Mouse (Mus musculus) cerebellum, adult 11 months (tissue): ENCODE measurements around the gene Coq3.

Experiments used
- DNase-seq: peaks from one replicate; pipeline ENCODE4 v3.0.0; 2022

Gene Coq3

GRCm38 (mm10) chr4:21879565-21880220, at the start of gene Coq3:
Coq3 (plus strand) TSS chr4:21879673.
- DNase-seq, result peak; percentile 74

GRCm38 (mm10) chr4:21832844-21833243, 46.6 kb upstream of the Coq3 start:
- no peak for DNase-seq

- DNase-seq, result peak; percentile 91
These were observed 31.8 kb upstream of the Coq3 start, which contains the start of gene Pnisr for GRCm38 (mm10) chr4:21847481-21848286. Pnisr (plus strand) TSS chr4:21847583.

GRCm38 (mm10) chr4:21848287-21848630, 31.2 kb upstream of the Coq3 start:
- DNase-seq, result peak; percentile 88

- no peak for DNase-seq
These were observed 22.0 kb upstream of the Coq3 start for GRCm38 (mm10) chr4:21857481-21857880.

- DNase-seq, result no peak
These were observed 14.2 kb upstream of the Coq3 start for GRCm38 (mm10) chr4:21865226-21865625.

GRCm38 (mm10) chr4:21878776-21879175, 697 bp upstream of the Coq3 start:
- DNase-seq, result no peak

- no peak for DNase-seq
These were observed 3.3 kb downstream of the Coq3 start for GRCm38 (mm10) chr4:21882806-21883205.

- DNase-seq, result no peak
These were observed 6.4 kb downstream of the Coq3 start for GRCm38 (mm10) chr4:21885831-21886230.

- DNase-seq, result peak; percentile 71
These were observed 51.7 kb downstream of the Coq3 start, which contains the start of gene Faxc for GRCm38 (mm10) chr4:21930971-21931771. Faxc (plus strand) TSS chr4:21931329.

GRCm38 (mm10) chr4:21931772-21932630, 52.5 kb downstream of the Coq3 start:
- no peak for DNase-seq

- DNase-seq, result no peak
These were observed 55.9 kb downstream of the Coq3 start for GRCm38 (mm10) chr4:21935378-21935777.

- DNase-seq, result no peak
These were observed 57.0 kb downstream of the Coq3 start for GRCm38 (mm10) chr4:21936424-21936823.

GRCm38 (mm10) chr4:21937890-21938289, 58.4 kb downstream of the Coq3 start:
- no peak for DNase-seq

- no peak for DNase-seq
These were observed 65.2 kb downstream of the Coq3 start for GRCm38 (mm10) chr4:21944672-21945071.

- DNase-seq, result no peak
These were observed 72.0 kb downstream of the Coq3 start for GRCm38 (mm10) chr4:21951444-21951843.

- no peak for DNase-seq
These were observed 72.8 kb downstream of the Coq3 start for GRCm38 (mm10) chr4:21952255-21952654.

- DNase-seq, result peak; percentile 21
These were observed 78.3 kb downstream of the Coq3 start for GRCm38 (mm10) chr4:21957570-21958321.
